ENCODE assay signal across 31 mouse cellular contexts in the genomic region with DNA sequence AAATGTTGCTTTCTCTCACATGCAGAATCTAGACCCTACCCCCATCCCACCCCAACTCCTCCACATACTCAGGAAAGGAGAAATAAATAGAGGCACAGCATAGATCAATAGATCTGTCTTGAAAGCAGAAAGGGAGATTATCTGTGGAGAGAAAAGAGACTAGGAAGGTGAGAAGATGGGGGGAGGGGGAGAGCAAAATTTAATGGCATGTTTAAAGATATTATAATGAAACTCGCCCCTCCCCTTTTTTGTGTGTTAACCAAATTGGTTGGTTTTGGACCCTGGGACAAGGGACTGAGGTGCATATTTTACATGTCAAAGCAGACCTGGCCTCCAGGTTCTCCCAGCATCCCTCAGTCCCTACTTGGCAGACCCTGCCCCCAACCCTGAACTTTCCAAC.
"Had no signal": no experiment of that assay in that cellular context is flagged by ENCODE, and none has a peak within 500 bp of the region (broad histone marks: within the 10 kb centered on the region; RNA-seq: fewer than 3 reads in every experiment).

No protein-coding gene starts in this region.

- H3K9ac ChIP-seq: limb, embryonic 12.5 days; limb, embryonic 13.5 days; limb, embryonic 15.5 days; liver, embryonic 12.5 days; liver, embryonic 13.5 days; liver, embryonic 14.5 days; liver, embryonic 15.5 days; liver, postnatal 0 days; lung, embryonic 14.5 days; lung, embryonic 15.5 days; midbrain, embryonic 12.5 days; midbrain, embryonic 13.5 days had no signal

- H3K36me3 ChIP-seq: limb, embryonic 10.5 days; limb, embryonic 12.5 days; limb, embryonic 13.5 days; limb, embryonic 15.5 days; liver, embryonic 12.5 days; liver, embryonic 13.5 days; liver, embryonic 15.5 days; lung, embryonic 15.5 days; midbrain, embryonic 10.5 days; midbrain, embryonic 12.5 days; midbrain, embryonic 13.5 days had no signal

- H3K4me3 ChIP-seq: left cerebral cortex, adult 2 months; limb, embryonic 10.5 days; limb, embryonic 12.5 days; limb, embryonic 13.5 days; limb, embryonic 15.5 days; liver, embryonic 12.5 days; liver, embryonic 13.5 days; liver, embryonic 15.5 days; lung, embryonic 15.5 days; megakaryocyte, embryonic 14.5 days; midbrain, embryonic 10.5 days; midbrain, embryonic 12.5 days; midbrain, embryonic 13.5 days; myocyte had no signal

- H3K9me3 ChIP-seq: limb, embryonic 10.5 days; limb, embryonic 12.5 days; limb, embryonic 13.5 days; limb, embryonic 15.5 days; liver, embryonic 15.5 days; lung, embryonic 15.5 days; midbrain, embryonic 12.5 days; midbrain, embryonic 13.5 days had no signal

- DNase-seq: left cerebral cortex, postnatal 4 days; liver; liver, embryonic 13.5 days; liver, postnatal 0 days; lung, adult 18-20 months; lung, adult 2 months; lung, embryonic 14.5 days; lung, postnatal 10 days; lung, postnatal 14 days; lung, postnatal 36 days; lung, postnatal 4 days; midbrain, embryonic 14.5 days had no signal

- H3K4me2 ChIP-seq: limb, embryonic 12.5 days; limb, embryonic 13.5 days; limb, embryonic 15.5 days; liver, embryonic 11.5 days; liver, embryonic 12.5 days; liver, embryonic 13.5 days; liver, embryonic 15.5 days; lung, embryonic 14.5 days; lung, embryonic 15.5 days; midbrain, embryonic 11.5 days; midbrain, embryonic 12.5 days; midbrain, embryonic 13.5 days had no signal

- H3K27ac ChIP-seq: left cerebral cortex, adult 2 months; limb, embryonic 10.5 days; limb, embryonic 12.5 days; limb, embryonic 13.5 days; limb, embryonic 15.5 days; liver, embryonic 12.5 days; liver, embryonic 13.5 days; liver, embryonic 14.5 days; liver, embryonic 15.5 days; lung, embryonic 15.5 days; macrophage; midbrain, embryonic 10.5 days; midbrain, embryonic 12.5 days; midbrain, embryonic 13.5 days had no signal

- H3K4me1 ChIP-seq: limb, embryonic 10.5 days; limb, embryonic 12.5 days; limb, embryonic 13.5 days; limb, embryonic 15.5 days; liver, embryonic 12.5 days; liver, embryonic 13.5 days; liver, embryonic 15.5 days; lung, embryonic 15.5 days; megakaryocyte, embryonic 14.5 days; midbrain, embryonic 12.5 days had no signal

- ATAC-seq: liver, embryonic 12.5 days; liver, postnatal 0 days; lung, postnatal 0 days; midbrain, embryonic 13.5 days; midbrain, embryonic 16.5 days had no signal

- H3K27me3 ChIP-seq: limb, embryonic 12.5 days; limb, embryonic 13.5 days; limb, embryonic 15.5 days; liver, embryonic 12.5 days; liver, embryonic 13.5 days; liver, embryonic 15.5 days; lung, embryonic 15.5 days; megakaryocyte, embryonic 14.5 days; midbrain, embryonic 12.5 days; midbrain, embryonic 13.5 days had no signal
